Mouse (Mus musculus) cerebellum, postnatal 4 days (tissue): ENCODE measurements around the gene Chtop.
A peak's percentile ranks its signal among the peaks of the same experiment; 100 is the strongest.

Experiments used
- DNase-seq, 2 experiments: peaks; one replicate each; pipeline ENCODE4 v3.0.0; 2022; ENCODE audit warnings: low spot score in 2 of 2, mixed read lengths in 1 of 2

The Chtop gene

DNA sequence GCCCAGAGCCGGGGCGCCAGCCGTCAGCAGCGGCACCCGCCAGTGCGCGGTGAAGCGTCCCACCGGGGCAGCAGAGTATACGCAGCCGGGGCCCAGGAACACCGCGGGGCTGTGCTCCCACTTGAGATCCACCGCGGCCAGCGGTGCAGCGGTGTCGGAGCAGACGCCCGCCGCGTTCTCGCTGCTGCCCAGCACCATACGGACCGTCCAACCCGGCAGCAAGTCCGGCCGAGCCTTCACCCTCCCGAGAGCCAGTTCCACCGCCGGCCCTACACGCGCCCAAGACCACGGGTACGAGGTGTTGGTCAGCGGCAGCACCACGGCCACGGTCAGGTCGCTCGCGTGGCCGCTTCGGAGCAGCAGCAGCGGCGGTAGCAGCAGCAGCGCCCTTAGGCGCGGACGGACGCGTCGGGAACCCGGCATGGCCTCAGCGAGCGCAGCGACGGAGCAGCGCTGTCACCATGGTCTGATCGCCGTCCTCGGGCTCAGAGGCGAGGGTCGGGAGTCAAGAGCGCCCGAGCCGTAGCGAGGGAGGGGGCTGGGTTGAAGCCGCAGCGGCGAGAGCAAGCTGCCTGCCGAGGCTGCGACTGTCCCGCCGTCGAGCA, 44.1 kb downstream of the Chtop start:
- peak in 1 of 2 experiments; percentile 31 for DNase-seq

DNA sequence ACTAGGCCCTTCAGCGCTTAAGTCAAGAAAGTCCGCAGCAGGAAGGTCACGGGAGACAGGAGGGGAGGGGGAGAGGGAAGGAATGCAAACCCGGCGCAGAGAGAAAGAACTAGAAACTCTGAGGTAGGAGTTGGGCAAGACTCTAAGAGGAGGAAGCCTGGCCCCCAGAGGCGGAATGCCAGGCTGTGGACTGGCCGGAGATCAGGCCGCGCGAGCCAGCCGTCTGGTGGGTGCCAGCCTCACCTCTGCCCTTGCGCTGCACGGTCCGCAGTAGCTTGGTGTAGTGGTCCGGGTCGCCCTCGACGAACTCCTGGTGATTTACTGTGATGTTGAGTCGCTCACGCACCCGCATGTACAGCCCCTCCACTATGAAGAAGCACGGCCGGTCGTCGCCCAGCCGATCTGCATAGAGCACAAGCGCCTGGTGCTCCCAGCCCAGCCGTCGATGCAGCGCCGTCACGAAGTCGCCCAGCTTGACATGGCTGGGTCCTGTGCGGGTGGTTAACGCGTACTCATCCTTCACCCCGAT, 44.7 kb downstream of the Chtop start:
- DNase-seq: no peak

DNA sequence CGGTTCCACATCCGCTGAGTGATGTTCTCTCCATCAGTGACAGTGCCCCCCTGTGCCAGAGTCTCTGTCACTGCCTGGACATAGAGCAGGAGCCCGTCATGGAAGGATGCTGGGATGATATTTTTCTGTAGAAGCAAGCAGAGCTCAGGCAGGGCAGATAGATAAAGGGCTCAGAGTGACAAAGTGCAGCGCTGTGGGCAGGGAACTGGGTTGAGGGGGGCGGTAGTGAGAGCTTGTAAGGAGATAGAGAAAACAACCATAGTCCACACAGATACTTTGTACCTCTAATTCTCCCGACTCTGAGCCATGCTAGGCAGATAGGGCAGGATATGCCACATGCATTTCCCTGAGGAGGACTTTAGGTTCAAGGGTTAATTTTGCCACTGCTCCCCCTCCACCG, 46.7 kb downstream of the Chtop start:
- DNase-seq: no peak

DNA sequence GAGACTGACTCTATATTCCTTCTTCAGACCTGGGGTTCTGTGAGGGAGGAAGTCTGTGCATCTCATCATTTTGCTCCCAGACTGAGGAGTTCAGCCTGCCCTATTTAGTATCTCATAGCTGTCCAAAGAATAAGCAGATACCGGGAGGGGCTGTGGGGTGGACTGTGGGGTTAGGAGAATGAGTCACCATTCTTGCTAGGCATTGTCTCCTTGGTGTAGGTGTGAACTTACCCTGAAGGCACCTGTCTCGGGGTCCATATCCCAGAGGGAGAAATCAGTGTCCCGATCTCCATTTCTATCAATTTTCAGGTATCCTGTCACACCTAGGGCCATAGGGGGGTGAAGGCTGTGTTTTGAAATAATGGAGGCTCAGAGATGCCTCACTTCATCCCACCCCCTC, 47.4 kb downstream of the Chtop start:
- no peak for DNase-seq

DNA sequence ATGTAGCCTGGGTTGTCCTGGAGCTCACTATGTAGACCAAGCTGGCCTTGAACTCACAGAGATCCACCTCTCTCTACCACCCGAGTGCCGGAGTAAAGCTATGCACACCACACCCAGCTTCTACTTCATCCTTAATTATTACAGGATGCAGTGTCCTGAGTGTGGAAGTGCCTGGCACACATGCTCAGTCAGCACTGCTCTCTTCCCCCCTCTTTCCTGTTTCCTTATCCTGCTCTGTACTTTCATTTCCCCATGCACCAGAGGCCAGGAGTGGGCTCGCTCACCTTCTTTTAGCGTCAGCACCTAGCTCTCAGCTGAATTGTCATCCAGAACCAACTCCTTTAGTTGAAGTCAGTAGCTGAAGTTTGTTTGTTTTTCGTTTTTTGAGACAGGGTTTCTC, 49.0 kb downstream of the Chtop start:
- no peak for DNase-seq

DNA sequence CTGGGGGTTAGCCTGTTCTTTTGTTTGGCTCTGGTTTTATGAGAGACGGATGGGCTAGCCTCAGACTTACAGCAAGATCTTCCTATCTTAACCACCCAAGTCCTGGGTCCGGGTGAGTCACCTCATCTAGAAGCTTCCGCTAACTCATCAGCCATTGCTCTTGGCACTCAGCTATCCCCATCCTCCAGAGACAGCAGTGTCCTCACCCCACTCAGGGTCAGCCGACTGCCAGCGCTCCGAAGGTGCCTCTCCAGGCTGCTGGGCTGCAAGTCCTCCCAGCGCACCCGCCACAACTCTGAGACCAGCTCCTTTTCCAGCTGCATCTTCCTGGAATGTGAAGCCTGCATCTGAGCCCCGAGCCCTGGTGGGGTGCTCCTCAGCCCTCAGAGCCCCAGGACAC, 49.6 kb downstream of the Chtop start:
- no peak for DNase-seq

DNA sequence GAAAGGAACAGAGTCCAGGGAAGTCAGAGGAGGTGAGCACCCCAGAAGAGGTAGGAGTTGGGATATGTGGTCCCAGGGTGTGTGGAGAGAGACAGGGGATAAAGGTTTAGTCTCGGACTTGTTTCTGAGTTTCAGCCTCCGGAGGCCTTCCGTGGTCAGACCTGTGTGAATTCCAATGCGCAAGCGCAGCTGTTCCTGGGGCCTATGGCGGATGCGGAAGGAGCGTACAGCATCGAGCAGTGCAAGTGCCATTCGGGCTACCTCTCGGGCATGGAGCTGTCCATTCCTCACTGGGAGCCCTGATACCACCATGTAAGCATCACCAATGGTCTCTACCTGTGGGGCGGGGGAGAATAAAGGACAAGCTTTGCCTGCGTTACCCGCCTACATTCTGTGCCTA, 54.4 kb downstream of the Chtop start:
- no peak for DNase-seq

DNA sequence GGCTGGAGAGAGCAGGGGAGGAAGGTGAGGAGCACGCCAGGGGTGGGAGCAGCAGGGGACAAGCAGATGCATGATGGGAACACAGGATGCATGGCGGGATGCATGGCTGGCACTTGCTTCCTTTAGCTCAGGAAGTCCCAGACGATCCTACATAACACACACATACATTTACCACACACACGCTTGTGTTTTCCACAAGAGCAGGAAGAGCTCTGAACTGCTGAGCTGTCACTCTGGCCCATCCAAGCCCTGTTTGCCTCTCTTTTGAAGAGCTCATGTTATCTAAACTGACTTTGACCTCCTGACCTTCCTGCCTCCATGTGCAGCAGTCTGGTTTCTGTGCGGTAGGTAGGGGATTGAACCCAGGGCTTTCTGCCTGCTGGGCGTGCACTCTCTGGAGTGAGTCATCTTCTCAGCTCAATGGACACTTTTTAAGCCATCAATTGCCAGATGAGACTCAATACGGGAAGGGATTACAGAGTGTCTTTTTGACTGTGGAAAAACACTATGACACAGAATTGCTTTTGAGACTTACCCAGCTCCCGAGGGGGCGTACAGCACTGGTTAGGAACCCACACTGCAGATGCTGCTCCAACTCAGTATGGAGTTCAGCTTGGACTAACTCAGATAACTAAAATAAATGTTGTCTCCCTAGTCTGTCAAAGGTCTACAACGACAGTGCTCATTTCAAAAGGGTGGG, 57.8 kb downstream of the Chtop start:
- DNase-seq: no peak

DNA sequence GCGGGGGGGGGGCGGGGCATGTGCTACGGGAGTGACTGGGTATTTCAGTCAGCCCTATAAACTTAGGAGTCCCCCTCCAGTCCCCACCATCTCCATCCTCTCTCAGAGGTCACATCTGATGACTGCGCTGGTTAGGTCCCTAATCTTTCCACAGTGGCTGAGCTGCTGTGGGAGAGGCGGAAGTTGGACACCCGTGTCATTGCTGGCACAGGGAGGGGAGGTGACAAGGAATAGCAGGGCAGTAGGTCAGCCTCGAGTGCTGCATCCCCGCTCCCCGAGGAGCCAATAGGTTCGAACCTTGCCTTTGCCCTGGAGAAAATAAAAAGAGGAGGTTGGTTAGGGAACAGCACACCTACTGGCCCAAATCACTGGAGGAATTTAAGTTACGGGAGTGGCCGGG, 58.4 kb downstream of the Chtop start:
- no peak for DNase-seq
